Mouse (Mus musculus) cerebellum, adult 11 months (tissue): Measurements from ENCODE around the gene Pnkd.
A peak's percentile ranks its signal among the peaks of the same experiment; 100 is the strongest.

Experiments
- DNase-seq: peaks from one replicate; pipeline ENCODE4 v3.0.0; 2022

The Pnkd gene

DNA sequence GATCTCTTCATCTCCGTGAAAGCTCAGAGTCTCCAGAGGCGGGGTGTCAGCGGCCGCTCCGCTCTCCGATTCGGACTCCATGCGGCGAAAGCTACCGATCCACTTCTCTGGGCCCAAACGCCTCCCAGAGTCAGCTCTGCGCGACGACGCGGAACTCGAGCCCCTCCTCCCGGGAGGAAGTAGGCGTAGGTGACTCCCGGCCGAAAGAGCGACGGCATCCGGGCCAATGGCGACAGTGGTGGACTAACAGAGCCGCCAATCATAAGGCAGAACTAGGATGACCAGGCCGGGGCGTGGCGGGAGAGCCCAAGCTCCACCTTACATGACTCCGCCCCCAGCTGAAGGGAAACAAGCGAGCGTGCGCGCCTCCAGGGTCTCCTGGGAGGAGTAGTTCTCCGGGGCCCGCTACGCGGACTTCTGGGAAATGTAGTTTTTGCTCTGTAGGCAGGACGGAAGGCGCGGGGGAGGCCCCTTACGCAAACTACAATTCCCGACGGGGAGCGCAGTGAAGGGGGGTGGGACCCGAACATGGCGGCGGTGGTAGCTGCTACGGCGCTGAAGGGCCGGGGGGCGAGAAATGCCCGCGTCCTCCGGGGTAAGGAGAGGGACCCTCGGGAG is at the start of gene Pnkd, which contains the start of gene Aamp:
Gene Pnkd (plus strand): TSS at position 388 of the 618 bp plus-strand sequence.
Gene Aamp (minus strand): TSS at position 196 of the 618 bp plus-strand sequence.
- peak; percentile 100 for DNase-seq

DNA sequence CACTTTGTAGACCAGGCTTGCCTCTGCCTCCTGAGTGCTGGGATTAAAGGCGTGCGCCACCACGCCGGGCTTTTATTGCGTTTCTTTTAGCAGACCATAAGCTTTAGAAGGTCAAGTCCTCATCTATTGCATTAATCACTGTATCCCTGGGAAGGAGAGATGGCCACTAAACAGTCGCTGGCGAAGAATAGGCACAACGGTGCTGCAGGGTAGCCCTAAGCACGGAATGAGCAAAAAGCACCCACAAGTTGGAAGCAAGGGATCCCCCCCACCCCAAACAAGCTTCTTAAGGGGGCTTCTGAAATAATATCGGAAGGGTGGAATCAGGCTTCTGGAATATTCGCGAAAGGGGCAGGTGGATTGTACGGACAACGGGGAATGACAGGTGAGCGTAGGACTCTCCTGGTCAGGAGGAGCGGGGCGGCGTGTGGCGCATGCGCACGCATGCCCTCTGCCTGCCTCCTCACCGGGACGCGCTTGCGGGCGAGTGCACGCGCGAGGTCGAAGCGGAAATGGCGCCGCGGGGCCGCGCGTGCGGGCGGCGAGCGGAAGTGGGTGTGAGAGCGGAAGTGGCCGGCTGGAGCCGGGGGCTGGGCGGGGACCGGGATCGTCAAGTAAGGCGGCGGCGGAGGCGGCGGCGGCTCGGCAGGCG is 48.7 kb upstream of the Pnkd start, which contains the start of gene Arpc2:
Gene Arpc2 (plus strand): TSS at position 147 of the 652 bp plus-strand sequence.
- DNase-seq, result peak; percentile 96

DNA sequence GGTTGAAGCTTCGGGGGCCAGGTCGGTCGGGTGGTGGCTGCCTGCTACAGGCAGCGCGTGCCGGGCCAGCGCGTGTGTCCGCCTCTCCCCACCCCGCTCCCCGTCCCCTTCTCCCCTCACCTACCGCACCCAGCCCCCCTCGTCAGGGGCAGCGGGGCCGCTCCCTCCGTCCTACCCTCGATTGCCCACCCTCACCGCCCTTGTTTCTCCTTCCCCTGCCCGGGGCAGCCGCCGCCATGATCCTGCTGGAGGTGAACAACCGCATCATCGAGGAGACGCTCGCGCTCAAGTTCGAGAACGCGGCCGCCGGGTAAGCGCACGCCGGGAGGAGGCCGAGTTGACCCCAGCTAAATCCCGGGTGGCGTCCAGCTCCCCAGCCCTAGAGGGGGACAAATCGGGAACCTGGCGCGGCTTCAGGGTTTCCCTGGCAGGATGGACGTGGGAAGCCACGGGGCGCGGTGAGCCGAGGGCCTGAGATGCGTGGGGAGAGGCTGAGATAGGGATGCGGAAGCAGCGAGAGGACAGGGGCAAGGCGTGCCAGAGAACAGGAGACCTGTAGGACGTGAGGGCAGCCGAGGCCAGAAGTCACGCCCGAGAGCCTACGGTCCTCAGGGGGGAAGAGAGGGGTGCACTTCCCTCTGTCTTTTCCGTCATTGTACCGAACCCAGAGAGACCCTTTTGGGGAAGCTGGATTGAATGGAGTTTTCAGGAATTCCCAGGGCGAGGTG is 48.0 kb upstream of the Pnkd start:
- no peak for DNase-seq

DNA sequence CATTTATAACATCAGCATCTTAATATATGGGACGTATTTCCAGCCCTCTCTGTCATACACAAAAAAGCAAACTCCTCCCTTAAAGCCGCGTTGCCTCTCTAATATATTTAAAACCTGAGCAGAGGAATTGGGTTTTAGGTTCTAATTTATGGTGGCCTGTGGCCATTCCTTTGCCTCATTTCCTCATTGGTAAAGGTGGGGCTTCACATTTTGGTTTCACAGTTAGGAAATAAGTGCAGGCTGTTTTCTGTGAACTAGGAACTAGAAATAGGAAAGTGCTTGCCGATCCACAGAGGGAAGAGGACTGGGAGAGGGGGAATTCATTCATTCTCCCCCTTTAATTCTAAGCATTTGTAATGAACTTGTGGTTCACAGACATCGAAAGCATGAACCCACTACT is 47.1 kb upstream of the Pnkd start:
- DNase-seq, result no peak

DNA sequence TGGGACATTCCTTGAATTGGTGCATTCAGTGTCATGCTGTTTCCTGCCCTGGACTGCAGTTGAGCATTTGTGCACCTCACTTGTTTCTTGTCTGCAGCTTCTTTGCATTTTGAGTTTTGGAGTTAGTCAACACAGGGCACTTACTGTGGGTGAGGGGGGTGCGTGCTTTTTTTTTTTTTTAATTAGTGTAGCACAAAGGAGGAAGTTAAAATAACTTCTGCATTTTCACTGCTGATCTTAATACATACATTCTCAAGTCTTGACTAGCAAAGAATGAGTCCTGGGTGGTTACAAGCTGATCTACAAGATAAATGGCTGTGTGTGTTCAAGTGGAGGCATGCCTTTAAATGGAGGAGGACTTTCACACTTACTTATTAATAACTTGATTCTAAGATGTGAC is 46.6 kb upstream of the Pnkd start:
- DNase-seq, result no peak

DNA sequence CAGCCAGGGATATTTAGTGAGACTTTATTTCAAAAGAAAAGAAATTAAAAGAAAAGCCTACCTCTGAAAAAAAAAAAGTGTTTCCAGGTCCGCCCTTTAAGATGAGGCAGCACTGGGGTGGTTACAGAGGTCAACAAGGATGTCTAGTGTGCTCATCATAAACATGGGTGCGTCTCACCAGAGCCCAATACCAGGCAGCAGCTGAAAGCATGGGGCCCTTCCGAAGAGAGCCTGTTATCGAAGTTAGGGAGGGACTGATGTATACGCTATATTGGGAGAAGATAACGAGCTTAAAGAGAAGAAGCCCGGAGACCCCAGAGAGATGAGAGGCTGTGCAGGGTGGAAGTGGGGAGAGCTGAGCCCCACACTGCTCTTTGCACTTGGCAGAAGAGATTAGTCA is 45.6 kb upstream of the Pnkd start:
- no peak for DNase-seq

DNA sequence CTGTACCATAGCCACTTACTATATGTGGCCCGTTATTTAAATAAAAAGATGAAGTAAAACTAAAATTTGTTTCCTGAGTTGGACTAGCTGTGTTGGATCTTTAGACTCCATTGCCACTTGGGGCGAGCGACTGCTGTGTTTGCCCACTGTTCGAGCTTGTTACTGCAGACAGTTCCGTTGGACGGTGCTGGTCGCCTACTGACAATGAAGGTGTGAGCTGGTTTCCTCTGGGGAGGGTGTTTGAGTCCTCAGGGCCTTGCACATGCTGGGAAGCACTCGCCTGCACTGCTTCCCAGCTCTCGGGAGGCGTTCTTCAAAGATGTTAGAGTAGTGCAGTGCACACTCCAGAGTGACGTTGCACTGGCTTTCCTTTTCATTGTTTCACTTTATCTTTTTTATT is 45.1 kb upstream of the Pnkd start:
- DNase-seq, result no peak

DNA sequence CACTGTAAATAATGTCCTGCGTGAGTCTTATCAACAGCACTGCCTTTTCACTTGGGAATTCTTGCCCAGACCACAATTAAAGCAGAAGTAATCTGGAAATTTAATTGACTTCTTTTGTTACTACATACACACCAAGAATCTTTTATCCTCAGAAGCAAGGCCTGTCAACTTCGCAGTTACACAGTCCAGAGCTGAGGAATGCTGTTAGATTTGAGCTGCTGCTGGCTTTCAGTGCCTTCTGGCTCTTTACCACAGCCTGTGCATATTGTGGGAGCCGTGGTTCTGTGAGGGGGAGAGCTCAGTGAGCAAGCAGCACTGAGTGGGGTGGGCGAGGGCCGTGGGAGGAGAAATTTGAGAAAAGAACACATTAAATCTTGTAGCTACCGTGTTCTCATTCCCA is 44.4 kb upstream of the Pnkd start:
- DNase-seq, result no peak

DNA sequence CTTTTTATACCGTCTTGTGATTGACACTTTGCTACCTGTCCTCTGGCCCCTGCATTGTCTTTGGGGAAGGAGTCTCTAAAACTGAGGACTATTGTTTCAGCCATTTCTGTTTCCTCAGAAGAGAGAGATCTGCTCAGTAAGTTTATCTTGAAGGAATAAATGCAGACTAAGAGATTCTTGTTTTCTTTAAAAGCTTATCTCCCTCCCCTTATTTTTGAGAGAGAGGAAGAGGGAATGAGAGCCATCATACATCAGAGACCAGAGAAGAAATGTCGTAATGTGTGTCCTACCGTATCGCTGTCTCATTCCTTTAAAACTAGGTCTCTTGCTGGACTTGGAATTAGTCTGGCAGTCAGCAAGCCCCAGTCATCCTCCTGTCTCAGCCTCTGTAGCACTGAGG is 43.9 kb upstream of the Pnkd start:
- no peak for DNase-seq

DNA sequence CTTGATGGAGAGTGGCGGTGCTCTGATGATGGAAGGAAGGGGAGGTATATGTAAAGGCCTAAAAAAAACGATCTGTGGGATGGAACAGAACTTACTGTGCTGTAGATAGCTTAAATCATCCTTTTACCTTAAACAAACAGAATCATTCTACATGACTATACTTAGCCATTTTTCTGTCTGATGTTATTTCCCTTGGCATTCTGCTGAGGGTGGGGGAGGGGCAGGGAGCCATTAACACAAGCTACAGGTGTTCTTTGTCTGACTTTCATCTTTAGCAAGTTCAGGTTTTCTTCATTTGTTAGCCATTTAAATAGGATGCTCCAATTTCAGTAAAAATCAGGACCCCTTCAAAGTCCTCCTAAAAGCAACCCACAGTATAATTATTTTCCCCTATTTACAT is 39.2 kb upstream of the Pnkd start:
- DNase-seq, result no peak

DNA sequence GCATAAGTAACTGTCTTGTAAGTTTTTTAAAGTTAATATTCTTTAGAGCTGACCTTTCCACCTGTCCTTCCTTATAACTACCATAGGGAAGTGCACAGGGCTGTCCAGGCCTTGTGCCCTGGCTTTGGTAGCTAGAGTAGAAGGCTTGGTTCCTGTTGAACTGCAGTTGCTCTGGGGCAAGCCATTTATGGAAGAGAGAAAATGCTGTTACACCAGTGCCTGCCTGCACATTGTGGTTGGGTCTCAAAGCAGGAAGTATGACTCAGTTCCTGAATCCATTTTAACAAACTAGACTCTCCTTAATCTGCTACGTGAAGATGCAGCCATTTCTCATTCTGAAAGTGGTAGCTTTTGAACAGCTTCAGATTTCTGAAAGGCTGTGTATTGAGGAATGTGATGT is 35.9 kb upstream of the Pnkd start:
- DNase-seq, result no peak

DNA sequence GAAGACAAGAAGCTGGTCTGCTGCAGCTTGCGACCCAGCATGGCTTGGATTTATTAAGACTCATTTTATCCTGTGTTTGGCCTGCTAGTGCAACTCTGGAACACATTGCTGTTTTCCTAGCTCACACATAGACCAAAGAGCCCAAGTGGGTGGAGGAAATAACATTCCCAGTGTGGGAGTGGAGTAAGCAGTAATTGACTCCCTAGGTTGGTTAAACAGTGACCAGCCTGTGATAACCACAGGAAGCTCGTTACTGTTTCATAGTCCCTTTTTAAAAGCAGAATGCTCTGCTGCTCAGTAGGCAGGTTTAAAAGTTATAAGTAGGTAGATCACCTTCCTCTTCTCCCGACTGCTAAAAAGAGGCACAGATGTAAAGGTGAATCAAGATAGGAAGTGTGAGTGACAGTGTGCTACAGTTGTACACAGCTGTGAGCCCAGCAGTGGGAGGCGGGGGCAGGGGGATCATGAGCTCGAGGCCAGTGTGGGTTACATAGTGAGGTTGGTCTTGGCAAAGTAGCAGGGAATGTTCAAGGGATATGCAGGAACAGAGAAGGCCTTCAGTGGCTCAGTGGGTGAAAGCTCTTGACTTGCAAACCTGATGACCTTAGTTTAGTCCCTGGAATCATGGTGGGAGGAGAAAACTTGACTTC is 35.3 kb upstream of the Pnkd start:
- no peak for DNase-seq

DNA sequence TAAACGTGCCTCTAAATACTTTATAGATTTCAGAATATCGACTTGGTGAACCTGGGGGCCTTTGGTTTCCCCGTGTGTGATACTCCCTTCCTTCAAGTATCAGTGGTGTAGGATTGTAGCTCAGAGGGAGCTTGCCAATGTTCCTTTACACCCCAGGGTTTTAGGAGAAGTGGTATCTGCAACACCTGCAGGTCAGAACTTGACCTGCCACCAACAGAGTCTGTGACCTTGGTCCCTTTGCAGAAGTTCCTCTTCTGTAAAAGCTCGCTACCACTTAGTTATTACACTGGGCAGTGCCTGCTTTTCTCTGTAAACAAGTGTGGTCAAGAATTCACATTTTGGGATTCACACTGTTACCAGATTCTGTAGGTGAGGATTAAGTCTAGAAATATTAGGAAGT is 34.6 kb upstream of the Pnkd start:
- DNase-seq, result no peak

DNA sequence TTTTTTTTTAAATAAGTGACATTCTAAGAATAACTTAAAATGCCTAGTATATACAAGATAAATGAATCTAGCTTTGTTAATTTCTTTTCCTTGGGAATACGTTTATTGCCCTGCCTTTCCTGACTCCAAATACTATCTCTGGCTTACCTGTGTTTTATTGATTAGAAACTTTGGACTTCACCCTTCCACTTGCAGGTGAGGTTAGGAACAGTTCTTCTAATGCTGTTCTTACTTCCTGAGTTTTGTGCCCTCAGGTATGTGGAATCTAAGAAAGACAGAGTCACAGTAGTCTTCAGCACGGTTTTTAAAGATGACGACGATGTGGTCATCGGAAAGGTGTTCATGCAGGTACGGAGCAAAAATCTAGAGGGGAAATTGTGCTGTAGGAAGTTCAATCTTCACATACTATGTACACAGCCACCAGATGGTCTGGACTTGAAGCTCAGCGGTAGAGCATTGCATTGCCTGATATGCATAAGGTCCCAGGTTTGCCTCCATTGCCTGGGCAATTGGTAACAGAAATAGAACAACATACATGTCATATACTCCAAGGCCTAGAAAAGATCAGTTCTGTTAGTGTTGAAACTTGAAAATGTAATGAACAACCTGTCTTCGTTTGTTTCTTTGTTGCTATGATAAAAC is 28.9 kb upstream of the Pnkd start:
- no peak for DNase-seq

DNA sequence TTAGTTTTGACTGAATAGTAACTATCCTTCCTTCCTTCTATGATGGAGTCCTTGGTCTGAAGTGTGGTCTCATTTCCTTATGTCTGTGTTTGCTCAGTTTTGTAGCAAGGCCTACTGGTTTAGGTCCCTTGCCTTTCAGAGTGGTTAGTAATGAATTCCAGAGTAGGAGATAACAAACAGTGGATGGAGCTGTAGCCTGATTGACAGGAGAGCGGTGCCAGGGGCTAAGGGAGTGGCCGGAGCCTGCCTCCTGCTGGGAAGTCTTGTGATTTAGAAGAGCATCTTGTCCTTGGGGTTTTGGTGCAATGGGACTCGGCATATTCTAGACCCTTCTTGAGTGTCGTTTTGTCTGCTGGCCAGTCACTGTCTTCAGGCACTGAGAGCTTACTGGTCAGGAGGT is 27.9 kb upstream of the Pnkd start:
- DNase-seq, result no peak

DNA sequence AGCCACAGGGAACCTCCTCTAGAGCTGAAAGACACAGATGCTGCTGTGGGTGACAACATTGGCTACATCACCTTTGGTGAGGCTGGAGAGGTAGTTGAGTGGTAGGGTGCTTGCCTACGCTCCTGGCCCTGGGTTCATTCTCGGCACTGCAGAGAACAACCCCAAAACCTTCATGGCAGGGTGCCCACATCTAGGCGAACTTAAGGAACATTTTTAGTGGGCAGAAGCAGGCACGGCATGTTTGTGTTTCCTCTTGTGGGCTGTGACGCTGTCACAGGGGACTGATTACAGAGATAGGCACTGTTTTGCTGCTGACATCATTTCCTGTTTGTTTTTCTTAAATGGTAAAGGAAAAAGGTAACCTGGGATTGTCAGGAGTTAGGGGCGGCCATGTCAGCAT is 22.2 kb upstream of the Pnkd start:
- DNase-seq, result no peak

DNA sequence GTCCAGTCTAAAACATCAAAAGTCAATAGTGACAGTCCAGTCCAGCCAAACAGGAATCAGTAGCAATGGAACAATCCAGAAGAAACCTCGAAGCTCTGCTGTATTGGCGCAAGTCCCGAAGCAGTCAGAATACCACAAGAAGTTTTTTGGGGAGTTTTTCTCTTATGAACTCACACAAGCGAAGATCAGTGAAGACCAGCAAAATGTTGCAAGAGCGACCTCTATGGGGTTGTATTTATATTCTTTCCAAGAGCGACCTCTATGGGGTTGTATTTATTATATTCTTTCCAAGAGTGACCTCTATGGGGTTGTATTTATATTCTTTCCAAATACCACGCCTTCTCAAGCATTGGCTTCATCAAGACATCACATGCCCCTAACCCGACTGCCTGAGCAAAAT is 16.0 kb upstream of the Pnkd start:
- DNase-seq, result no peak

DNA sequence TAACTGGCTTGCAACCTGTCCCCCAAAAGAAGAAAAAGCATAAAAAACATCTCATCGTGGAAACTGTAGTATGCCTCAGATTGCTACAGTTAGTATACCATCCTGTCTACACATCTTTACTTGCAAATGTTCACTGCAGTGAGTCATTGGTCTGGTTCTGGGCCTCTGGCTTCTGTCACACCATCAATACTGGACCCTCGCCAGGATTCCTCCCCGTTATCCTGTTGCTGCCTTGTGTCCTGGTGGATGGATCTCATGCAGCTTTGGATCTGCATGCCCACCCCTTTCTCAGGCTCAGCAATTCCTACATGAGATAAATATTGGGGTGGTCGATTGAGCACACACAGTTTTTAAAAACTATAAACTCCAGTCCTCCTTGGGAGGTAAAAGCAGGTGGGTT is 13.1 kb upstream of the Pnkd start:
- no peak for DNase-seq

DNA sequence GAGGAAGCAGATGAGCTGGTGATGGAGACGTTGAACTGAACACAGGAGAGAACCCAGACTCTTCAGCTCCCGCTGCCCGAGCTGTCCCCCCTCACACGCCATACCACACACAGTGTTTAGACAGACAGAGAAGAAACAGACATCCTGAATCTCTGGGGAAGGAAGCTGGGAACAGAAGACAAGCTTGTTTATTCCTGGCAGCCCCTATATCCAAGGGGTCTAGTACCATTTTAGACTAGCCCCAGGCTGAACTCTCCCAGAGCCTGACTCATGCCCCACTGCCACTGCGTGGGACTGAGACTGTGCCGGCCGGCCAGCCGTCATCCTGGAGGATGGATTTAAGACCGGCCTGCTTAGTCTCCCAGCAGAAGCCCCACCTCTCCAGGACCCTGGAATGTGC is 9.7 kb upstream of the Pnkd start:
- DNase-seq, result no peak

DNA sequence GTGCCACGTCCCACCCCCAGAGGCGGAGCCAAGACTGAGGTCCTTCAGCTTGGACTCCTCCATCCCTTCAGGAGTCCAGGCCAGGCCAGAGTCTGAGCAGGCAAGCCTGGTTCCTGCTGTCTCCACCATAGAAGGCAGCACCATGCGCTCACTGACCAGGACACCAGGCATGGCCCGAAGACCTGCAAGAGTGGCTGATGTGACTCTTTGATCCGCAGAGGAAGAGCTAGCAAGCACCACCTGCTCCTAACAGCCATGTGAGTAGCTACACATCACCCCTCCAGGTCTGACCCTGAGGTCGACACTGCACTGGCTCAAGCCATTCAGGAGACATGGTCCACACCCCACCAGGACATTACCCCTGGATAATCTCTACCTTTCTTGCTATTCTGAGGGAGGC is 7.7 kb upstream of the Pnkd start:
- DNase-seq, result no peak

DNA sequence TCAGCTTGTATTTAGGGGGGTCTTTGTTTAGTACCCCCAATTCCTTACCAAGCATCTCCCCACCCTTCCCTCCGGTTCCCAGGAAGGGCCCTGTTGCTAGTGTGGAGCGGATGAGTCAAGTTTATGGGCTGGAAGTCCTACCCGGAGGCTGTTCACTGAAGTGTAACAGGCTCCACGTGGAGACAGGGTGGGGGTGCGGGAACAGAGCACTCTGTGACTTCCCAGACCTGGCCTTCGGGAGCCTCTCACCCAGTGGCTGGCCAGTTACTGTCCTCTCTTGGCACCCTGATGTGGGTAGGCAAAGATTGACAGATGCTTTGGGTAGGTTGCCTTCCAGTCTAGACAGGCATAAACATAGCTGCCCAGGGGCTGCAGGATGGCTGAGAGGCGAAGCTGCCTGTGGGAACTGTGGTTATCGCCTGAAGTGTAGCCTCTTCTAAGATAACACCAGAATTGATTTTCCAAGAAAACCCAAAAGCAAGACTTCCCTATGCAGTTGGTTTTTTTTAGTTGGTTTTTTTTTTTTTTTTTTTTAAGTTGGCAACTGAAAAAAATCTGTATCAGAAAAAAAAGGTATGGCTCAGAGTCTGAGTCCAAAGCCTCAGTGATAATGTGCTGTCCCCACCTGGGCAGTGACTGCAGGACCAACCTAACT is 6.7 kb upstream of the Pnkd start:
- no peak for DNase-seq

DNA sequence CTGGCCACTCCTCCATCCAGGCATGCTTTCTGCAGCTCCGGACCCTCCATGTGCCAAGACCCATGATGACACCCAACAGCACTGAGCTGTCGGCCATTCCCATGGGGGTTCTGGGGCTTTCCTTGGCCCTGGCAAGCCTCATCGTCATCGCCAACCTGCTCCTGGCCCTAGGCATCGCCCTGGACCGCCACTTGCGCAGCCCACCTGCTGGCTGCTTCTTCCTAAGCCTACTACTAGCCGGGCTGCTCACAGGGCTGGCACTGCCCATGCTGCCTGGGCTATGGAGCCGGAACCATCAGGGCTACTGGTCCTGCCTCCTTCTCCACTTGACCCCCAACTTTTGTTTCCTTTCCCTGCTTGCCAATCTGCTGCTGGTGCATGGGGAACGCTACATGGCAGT is 6.2 kb upstream of the Pnkd start, which contains the start of gene Gpbar1:
Gene Gpbar1 (plus strand): TSS at position 13 of the 400 bp plus-strand sequence.
- no peak for DNase-seq

DNA sequence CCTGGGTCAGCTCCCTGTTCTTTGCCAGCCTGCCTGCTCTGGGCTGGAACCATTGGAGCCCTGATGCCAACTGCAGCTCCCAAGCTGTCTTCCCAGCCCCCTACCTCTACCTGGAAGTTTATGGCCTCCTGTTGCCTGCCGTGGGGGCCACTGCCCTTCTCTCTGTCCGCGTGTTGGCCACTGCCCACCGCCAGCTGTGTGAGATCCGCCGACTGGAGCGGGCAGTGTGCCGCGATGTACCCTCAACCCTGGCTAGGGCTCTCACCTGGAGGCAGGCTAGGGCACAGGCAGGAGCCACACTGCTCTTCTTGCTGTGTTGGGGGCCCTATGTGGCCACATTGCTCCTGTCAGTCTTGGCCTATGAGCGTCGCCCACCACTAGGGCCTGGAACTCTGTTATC is 5.7 kb upstream of the Pnkd start:
- no peak for DNase-seq
